Mouse (Mus musculus): Measurements from ENCODE around the gene Psrc1.

GRCm38 (mm10) chr3:108345855-108346254 is 37.8 kb upstream of the Psrc1 start:
- TF ChIP-seq CTCF (IDR thresholded peaks at IDR 0.05; ENCODE audit: low read depth, low read length) = no peak
- no peak for TF ChIP-seq GATA1 (IDR thresholded peaks at IDR 0.05; ENCODE audit: borderline replicate concordance, low read length)

Data from G1E (cell line).